Comparison of ENCODE assay signal across 14 mouse cellular contexts in the genomic region with DNA sequence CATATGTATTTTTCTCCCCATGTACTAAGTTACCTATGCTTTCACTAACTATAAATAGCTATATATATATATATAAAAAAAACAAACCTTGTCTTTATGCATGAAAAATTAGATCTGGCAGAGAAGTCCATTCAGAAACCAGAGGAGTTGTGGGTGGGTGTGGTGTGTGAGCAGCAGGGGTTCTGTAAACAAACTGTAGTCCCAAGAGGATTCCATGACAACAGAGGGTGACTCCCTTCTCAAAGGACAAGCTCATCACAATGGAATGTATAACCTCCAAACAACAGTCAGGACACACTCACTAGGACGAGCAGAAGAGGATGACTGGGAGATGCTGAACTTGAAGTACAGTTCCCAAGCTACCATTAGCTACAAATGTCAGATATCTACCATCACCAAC.
"Had no signal": no experiment of that assay in that cellular context is flagged by ENCODE, and none has a peak within 500 bp of the region (broad histone marks: within the 10 kb centered on the region; RNA-seq: fewer than 3 reads in every experiment).

No protein-coding gene starts in this region.

- H3K9ac ChIP-seq: limb, embryonic 15.5 days; liver, embryonic 13.5 days; liver, postnatal 0 days; midbrain, embryonic 12.5 days; neural tube, embryonic 15.5 days had no signal

- H3K4me3 ChIP-seq: limb, embryonic 15.5 days; liver, embryonic 13.5 days; midbrain, embryonic 12.5 days; neural tube, embryonic 15.5 days had no signal

- H3K4me1 ChIP-seq: limb, embryonic 15.5 days; liver, embryonic 13.5 days; midbrain, embryonic 12.5 days; neural tube, embryonic 15.5 days had no signal

- ATAC-seq: liver, postnatal 0 days; midbrain, embryonic 16.5 days had no signal

- DNase-seq: kidney, adult 11 months; kidney, adult 9 months; kidney, postnatal 10 days; liver, embryonic 13.5 days; liver, postnatal 0 days; right cerebral cortex, adult 18-20 months; right cerebral cortex, postnatal 25 days; spleen, adult 18-20 months; thymus, adult 18-20 months; thymus, postnatal 14 days had no signal

- H3K27me3 ChIP-seq: limb, embryonic 15.5 days; liver, embryonic 13.5 days; midbrain, embryonic 12.5 days; neural tube, embryonic 15.5 days had no signal

- H3K27ac ChIP-seq: limb, embryonic 15.5 days; liver, embryonic 13.5 days; midbrain, embryonic 12.5 days; neural tube, embryonic 15.5 days had no signal

- H3K4me2 ChIP-seq: limb, embryonic 15.5 days; liver, embryonic 13.5 days; midbrain, embryonic 12.5 days; neural tube, embryonic 15.5 days had no signal

- H3K36me3 ChIP-seq: limb, embryonic 15.5 days; liver, embryonic 13.5 days; midbrain, embryonic 12.5 days; neural tube, embryonic 15.5 days had no signal

- H3K9me3 ChIP-seq: limb, embryonic 15.5 days; liver, embryonic 13.5 days; midbrain, embryonic 12.5 days; neural tube, embryonic 15.5 days had no signal
